Mouse (Mus musculus) layer of hippocampus, postnatal 14 days (tissue): ENCODE measurements at regions not wholly inside any gene's neighbourhood (a gene's known extent, or its start where the extent isn't known, plus 50 kb on each side); places are given as distances from the start of the nearest gene placed in this dataset.
"Not testable (repeated sequence)": the region's sequence is repeated elsewhere in the genome, so short reads cannot be mapped to it uniquely, and the experiment has no call there.

Source experiments
- DNase-seq, 2 experiments: peaks; one replicate each; pipeline ENCODE4 v3.0.0; 2021 to 2022; ENCODE audit warnings: low spot score in 2 of 2, mixed read lengths in 1 of 2

DNA sequence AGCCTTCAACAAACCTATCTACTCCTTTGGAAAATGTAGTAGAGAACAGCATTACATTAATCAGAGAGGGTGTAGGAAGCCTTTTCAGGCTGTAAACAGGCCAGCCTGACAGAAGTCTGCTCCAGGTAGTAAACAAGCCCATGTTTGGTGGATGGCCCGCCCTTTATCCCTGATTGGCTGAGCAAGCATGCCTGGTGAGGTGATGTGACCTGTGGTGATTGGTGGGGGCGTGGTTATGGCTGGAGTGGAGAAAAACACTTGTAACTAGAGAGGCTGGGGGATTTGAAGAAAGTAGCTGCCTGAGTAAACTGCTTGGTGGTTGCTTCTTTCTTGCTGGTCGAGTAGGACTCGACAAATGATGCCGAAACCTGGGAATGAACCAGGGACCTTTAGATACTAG, 621.3 kb upstream of the Dsel start:
- DNase-seq = not testable (repeated sequence)

DNA sequence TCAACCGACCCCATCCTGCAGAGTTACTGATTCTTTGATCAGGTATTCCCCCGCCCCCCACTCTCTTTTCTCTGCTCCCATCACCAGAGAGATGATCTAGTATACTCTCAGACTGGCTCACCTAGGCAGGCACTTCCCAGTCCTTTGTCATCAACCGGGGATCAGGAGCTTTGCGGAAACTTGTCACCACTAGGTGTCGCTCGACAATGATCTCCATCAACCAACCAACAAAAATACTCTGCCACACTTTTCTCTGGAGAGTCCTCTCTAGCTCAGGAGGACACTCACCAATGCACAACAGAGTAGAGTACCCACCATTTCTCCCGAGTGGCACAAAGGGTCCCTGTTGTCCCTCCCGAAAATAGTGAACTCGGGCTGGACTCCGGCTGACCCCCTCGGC, 591.3 kb upstream of the Dsel start:
- peak; percentile 12 to 26 for DNase-seq

DNA sequence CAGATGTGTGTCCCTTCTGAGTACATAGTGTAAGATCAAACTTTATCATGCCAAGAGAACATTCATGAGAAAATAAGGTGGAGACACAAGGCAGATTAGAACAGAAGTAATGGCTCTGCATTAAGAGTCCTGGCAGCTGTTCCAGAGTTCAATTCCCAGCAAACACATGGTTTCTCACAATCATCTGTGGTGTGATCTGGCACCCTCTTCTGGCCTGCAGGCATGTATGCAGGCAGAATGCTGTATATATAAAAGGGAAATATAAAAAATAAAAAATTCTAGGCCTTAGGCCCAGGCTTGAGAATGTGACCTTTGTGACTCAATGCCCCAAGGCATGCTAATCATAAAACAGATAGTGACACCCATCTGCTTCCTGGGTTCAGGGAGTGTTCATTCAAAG, 587.7 kb upstream of the Dsel start:
- peak in 1 of 2 experiments; percentile 2 for DNase-seq

DNA sequence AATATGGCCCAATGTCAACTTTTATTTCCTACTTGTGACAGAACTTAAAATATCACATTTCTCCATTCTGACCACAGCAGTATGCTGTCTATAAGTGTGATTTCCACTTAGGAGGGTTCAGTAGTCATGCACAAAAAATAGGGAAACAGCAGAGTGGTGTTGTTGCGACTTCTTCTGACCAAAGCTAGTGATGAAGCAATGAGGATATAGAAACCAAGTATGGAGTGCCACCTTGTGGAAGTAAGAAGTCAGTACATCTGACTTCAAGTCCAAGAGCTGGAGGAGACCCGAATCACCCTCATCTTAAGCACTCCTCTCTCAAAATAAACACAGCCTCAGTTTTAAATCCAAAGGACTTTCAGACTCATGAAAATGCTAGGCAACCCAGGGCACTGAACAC, 586.9 kb upstream of the Dsel start:
- DNase-seq = peak in 1 of 2 experiments; percentile 9

DNA sequence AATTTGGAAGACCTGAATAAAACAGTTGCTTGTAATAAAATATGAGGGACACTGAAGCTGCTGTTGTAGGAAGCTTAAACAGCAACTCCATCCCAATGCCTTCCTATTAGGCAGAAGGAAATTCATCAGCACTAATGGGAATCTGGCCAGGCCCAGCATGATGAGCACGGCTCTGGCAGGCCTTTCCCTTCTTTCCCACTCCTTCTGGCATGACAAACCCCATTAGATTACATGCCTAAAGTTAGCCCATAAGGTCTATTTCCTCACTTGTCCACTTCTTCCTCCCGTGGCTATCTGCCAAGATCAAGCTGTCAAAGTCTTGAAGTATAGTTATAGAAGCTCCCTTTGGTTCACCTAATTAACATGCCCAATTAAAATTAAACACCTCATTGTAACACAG, 574.4 kb upstream of the Dsel start:
- DNase-seq = no peak

DNA sequence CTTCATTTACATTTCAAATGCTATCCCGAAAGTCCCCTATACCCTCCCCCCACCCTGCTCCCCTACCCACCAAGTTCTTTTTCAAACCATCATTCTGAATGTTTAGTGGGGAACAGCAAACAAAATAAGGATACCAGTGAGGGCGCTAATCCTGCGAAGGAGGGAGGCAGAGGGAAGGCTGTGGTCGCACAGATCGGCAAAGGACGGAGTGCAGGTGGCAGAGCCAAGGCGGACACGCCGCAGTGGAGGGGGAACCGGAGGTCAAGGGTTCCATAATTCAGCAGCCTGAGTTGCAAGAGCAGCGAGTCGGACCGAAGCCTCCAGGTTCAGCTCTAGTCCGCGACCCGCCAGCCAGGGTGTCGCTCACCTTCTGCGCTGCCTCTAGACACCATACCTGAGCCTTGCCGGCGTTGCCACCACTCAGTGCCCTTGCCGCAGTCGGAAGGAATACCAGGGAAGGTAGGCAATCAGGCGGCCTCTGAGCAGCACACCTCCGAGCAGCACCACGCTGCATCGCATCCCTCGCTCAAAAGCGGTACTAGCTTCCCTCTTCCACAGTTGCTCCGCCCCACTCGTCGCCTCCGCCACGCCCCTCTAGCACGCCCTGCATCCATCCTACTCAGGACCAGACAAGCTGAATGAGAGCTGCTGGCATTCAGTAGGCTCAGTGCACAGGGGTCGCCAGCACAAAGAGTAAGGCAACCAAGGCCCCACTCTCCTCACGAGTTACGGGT, 551.8 kb upstream of the Dsel start:
- peak; percentile 23 to 34 for DNase-seq

DNA sequence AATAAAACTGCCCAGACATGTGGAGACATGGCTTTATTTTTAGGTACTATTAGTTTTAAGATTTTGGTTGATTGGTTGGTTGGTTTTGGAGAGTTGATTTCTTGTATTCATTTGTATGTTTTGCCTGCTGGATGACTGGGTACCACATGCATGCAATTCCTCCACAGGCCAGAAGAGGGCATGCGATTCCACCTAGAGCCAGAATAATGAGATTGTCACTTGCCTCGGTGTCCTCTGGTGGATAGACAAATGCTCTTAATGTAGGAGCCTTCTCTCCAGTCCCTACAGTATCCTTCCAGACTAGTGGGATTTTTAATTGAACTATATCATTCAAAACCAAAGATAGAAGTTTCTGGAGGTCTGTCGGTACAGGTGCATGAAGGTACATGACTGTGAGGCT, 524.1 kb upstream of the Dsel start:
- DNase-seq = peak; percentile 42 to 63

DNA sequence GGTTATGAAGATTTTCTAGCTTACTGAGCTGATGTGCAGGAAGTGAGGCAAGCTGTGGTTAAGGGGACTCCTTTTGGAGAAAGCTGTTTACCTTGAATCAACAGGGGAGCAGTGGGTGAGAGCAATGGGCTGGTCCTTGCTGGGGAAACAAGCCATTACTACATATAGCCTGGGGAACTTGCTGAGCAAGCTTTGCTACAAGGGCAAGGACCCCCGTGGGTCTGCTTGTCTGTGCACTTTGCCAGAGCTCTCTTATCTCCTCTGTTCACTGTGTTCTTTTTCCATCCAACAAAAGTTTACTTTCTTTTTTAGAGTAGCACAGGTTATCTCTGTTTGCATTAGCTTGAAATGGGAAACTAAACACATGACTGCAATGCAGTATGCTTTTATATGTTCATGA, 519.3 kb upstream of the Dsel start:
- no peak for DNase-seq

DNA sequence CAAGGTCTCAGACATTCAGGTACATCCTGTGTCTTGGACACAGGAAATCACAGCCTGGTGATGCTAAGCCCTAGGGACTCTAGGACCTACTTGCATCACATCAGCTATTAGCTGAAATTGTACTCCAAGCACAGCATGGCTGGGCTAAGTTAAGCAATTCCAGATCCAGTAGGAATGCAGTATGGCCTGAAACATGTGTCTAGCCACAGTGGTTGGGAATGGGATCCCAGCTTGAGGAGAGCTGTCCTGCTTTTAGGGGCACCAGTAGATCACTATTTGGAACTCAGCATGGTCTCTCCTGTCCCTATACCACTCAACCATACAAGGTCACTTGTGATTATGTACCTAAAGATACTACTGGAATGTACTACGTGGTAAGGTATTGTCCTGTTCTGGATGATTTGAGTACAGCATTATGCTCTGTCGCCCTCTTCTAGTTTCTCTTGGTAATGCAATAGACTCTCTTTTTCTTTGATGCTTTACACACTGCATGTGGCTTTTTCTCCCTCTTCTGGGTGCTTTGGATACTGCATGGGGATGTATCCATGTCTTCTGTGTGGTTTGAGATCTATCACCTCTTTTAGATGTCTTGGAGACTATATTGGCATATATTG, 515.0 kb upstream of the Dsel start:
- DNase-seq = peak; percentile 43 to 86

DNA sequence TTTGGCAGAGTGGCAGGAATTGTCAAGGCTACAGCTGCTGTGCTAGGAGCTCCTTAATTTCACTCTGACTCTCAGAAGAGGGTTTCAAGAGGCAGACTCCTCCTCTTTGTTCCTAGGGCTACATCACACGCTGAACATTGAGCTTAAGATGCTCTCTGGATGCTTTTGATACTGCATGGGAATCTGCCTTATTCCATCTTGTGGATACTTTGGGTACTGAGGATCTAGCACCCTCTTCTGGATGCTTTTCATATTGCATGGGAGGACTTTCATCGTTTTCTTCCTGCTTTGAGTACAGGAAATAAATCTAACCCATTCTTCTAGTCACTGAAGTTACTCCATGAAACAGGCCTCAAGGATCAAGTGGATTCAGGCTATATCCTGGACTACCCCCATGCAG, 513.9 kb upstream of the Dsel start:
- peak; percentile 24 to 54 for DNase-seq

DNA sequence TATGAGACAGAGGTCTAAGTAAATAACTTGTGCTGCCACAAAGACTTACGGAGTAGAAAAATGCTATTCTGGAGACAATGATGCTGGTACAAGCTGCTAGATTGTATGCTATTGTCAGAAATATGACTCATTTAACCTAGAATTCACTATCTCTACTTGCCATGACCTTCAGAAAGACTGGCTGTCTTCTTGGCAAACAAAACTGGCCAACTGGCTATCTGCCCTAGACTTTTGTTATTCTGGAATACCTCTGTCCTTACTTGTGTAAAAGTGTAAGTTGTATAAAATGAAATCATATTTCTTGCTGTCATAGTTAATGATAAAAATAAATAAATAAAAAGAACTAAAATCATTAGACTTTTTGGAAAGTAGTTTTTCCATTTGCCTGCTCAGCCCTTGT, 491.1 kb upstream of the Dsel start:
- DNase-seq = no peak
